Mouse (Mus musculus) testis, postnatal 10 days (tissue): ENCODE results near the gene Lrrc75b.
A peak's percentile ranks its signal among the peaks of the same experiment; 100 is the strongest.

Experiments used
- DNase-seq: peaks from one replicate; pipeline ENCODE4 v3.0.0; 2021; ENCODE audit warnings: low spot score

The Lrrc75b gene

GRCm38 (mm10) chr10:75559676-75560548 is at the start of gene Lrrc75b:
Gene Lrrc75b, minus strand, starts transcription at chr10:75560330.
- peak; percentile 76 for DNase-seq

DNA sequence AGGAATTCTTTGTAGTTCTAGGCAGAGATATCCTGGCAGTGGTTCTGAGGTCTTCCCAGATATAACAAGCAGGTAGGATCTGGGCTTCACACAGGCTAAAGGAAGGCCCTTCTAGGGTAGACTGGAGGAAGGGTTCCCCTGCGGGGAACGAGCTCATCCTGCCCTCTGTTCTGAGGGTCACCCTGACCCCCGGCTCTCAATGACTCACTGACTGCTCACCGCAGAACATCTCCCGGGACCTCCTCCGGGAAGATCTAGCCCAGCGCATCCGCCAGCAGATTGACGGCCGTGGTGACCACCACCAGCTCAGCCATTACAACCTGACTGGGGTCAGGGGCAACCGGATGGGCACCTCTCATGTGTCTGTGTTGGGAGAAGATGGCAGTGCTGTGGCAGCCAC is 48.8 kb upstream of the Lrrc75b start:
- DNase-seq: no peak

DNA sequence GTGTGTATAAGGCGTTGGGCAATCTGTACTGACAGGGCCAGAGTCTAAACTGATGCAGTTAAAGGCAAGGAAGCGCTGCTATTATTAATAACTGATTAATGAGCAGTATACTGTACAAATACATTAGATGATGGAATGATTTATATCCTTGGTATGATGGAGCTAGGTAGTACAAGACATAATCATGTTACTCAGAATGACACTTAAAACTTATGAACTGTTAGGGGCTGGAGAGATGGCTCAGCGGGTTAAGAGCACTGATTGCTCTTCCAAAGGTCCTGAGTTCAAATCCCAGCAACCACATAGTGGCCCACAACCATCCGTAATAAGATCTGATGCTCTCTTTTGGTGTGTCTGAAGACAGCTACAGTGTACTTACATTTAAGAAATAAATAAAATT is 47.1 kb upstream of the Lrrc75b start:
- DNase-seq: no peak

DNA sequence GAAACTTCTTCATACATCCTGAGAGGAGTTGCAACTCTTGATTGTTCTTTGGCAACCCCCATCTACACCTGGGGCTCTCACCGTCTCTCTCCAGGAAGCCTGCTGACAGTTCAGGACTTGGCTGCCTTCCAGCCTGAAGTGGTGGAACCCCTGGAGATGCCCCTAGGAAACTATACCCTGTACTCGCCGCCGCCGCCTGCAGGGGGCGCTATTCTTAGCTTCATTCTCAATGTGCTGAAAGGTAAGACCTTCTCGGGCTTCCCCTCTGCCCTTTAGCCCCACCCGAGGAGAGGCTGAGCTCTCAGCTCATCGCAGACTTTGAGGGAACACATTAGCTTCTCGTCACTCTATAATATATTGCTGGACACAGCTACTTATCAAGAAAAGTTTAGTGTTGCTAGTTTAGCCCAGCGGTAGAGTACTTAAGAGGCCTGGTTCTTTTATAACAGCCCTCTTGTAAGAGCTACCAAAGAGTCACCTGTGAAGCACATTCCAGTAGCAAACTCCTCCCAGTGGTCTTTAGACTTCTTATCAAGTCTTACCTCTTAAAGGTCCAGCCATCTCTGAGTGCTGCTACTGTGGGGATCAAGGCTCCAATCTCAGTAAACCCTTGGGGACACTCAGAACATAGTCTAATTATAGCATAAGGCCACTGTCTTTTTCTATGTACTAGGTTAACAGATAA is 45.2 kb upstream of the Lrrc75b start:
- peak; percentile 78 for DNase-seq

GRCm38 (mm10) chr10:75600189-75600730 is 40.1 kb upstream of the Lrrc75b start:
- DNase-seq: no peak

DNA sequence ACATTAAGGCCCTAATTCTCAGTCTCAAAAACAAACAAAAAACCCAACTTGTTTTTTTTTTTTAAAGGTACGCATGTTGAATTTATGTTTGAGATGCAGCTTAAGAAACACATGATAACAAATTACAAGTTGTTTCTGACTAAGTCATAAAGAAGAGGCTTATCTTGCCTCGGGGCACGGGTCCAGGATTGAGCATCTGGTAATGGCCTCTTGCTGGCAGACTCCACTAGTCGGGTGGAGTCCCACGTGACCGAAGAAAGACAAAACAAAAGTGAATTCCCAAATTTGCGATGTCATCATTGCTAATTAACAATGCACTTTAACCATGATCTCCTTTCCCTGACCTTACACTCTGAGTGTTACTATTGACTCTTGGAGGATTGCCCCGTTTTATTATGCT is 35.9 kb upstream of the Lrrc75b start:
- DNase-seq: peak; percentile 91

- DNase-seq: no peak
Measured at GRCm38 (mm10) chr10:75592585-75592984, 32.5 kb upstream of the Lrrc75b start.

DNA sequence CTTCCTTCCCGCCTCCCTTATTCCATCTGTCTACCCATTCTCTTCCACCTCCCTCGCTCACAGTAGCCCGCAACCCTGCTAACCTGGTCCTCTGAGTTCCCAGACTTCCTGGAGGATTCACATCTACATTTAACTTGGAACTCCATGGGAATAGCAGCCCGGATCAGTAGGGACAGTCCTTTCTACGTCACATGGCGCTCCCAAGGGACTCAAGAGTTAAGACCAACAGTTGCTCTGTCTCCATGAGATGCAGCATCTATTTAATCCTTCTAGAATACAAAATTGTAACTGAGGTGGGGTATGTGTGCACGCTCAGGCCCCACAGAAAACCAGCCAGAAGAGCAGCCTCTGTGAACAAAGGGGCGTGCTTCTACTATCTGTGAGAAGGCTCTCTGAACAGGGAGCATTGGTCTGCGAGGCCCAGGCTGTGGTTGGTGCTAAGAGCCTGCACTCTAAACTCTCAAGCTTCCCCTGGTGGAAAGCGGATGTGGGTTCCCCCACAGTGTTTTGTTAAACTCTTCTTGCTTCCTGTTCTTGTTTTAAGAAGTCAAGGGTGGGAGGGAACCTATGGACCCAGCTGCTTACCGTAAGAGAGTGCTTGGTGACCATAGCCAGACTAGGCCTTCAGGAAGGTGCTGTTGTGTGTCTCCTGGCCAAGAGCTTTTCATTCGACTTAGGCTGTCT is 31.2 kb upstream of the Lrrc75b start:
- no peak for DNase-seq

DNA sequence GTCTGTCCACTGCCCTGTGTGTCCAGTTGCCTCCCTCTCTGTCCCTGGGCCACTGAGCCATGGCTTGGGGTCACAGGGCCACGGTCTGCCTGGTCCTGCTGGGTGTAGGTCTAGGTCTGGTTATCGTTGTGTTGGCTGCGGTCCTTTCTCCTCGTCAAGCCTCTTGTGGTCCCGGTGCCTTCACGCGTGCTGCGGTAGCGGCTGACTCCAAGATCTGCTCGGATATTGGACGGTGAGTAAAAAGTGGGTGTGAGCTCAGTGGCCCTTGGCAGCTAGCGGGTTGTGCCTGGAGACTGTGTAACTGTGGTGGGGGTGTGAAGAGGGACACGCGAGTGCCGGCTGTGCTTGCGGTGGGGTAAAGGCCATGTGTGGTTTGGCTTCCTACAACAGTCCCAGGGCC is 29.5 kb upstream of the Lrrc75b start:
- no peak for DNase-seq

GRCm38 (mm10) chr10:75589129-75589528 is 29.0 kb upstream of the Lrrc75b start, which contains the start of gene Ggt5:
Gene Ggt5, plus strand, starts transcription at chr10:75589340.
- peak; percentile 77 for DNase-seq

DNA sequence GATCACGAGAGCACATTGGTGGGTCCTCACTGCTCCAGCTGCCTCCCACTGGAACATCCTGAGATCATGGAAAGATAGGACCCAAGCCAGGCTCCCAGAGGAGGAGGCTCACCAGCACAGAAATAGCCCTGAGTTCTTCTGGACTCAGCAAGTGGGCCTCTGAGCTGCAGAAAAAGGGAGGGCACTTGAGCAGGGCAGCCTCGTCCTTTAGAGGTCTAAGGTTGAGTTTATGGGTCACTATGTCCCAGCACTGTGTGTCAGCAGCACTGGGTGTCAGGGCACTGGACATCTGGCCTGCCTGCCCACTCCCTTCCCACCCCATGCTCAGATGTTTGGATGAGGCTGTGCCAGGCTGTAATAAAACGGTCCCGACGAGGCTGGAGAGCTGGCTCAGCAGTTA is 28.2 kb upstream of the Lrrc75b start:
- no peak for DNase-seq

- no peak for DNase-seq
Measured at GRCm38 (mm10) chr10:75587781-75588180, 27.7 kb upstream of the Lrrc75b start.

DNA sequence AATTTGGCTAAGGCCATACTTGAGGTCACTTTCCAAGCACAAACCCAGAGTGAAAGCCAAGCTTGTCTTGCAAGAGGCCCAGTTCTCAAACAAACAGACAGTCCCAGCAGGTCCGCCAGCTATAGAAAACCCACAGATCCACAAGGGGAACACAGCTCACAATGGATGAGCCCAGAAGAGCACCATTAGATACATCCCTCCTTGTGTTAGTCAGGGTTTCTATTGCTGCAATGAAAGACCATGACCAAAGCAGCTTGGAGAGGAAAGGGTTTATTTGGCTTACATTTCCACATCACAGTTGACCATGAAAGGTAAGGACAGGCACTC is 26.4 kb upstream of the Lrrc75b start:
- DNase-seq: no peak

DNA sequence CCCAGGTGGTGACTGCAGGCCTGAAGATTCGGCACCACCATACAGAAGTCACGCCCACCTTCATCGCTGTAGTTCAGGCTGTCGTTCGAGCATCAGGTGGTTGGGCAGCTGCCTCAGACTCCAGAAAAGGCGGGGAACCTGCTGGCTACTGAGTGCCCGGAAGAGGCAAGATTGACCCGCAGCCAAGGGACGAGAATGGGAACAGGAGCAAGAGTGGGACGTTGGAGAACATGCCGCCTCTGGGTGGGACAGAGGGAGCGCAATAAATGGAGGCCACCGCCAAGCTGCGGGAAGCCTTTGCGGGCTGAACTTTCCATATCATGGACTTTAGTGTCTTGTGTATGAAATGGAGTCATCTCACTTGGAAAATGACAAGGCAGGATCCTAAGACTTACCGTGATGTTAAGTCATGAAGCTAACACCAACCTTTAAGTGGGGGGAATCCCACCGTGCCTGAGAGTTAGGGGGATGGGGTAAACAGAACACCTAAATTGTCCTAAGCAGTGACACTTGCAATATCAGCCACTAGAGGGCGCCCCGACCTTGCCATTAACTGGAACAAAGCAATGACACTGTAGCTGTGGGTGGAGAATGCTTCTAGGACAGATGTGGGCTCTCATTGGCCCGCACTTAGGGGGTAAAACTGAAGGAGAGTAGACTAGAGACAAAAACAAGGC is 25.9 kb upstream of the Lrrc75b start:
- peak; percentile 95 for DNase-seq

GRCm38 (mm10) chr10:75579129-75579528 is 19.0 kb upstream of the Lrrc75b start:
- DNase-seq: no peak

- no peak for DNase-seq
Measured at GRCm38 (mm10) chr10:75573965-75574364, 13.8 kb upstream of the Lrrc75b start.

GRCm38 (mm10) chr10:75573181-75573580 is 13.1 kb upstream of the Lrrc75b start:
- DNase-seq: no peak

- no peak for DNase-seq
Measured at GRCm38 (mm10) chr10:75571937-75572336, 11.8 kb upstream of the Lrrc75b start.

DNA sequence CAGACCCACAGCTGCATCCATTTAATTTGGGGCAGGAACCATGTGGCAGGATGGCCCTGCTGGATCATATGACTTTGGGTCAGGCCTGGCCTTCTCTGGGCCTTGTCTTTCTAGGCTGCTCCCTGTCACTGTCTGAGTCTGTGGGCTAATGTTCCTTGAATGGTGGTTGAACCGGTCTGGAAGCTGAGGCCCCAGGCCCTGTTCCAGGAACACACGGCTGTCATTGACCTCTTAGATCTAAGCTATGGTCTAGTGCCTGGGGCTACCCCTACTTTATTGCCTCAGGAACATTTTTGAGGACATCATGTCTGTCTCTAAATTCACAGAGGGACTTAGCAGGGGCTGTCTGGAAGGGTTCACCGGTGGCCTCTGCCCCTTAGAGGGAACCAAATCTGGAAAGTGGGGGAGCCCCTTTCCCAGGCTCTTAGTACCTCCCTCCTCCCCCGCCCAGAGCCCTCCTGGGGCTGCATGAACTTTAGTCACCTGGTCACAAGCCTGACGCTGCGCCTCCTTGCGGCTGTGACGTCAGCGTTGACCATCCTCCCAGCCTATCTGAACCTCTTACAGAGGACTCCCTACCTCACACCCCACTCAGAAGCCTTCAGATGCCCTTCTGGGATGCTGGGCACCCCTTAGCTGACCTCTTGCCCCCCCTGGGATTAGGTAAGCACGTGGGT is 11.0 kb upstream of the Lrrc75b start:
- no peak for DNase-seq

DNA sequence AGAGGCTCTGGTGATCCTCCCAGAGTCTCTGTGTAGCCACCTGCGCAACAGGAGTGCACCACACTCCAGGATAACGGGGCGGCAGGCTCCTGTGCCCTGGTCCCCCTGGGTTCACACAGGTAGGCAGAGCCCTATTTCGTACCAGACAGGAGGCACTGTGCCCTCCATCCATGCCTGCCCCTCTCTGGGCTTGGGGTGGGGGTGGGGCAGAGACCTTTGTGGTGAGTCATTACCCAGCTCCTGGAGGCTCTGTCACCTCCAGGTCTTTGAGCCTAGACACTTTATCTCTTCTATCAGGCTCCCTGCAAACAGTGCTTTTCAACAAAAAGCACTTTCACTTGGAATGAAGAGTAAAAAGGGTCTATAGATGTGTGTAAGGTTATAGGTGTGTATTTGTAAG is 8.7 kb upstream of the Lrrc75b start:
- no peak for DNase-seq

- DNase-seq: no peak
Measured at GRCm38 (mm10) chr10:75568441-75568840, 8.3 kb upstream of the Lrrc75b start.
